Mouse (Mus musculus): Measurements from ENCODE around the gene Pgm5. TPM values are rescaled to one million over a fixed set of nuclear protein-coding genes. Genes with fewer than 3 reads are reported as not detected.

The Pgm5 gene
- total RNA-seq, 2 experiments from 2014 or later = 93.2 to 109 TPM

DNA sequence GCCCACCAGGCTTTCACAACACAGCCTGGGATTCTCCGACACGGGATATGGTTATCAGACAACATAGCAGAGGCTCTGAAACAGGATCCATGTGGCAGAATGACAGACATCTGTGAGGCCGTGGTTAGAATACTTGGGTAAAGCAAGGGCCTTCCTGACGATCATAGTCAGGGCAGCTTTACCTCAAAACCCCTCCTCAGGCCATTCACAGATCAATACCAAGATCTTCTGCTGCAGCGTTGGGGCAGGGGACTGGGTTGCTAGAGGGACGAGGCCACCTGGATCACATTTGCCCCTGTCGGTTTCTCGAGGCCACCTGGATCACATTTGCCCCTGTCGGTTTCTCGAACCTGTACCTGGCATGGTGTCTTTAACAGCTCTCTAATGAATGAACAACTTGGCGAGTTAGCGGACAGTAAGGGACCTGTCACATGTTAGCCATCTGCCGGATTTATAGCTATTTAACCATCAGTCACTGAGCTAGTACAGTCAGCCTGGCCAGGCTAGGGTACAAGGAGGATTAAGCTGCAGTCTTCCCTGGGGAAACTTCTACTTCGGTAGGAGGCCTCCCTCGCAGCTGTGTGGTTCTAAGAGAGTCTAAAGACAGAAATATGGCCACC, 76.5 kb downstream of the Pgm5 start:
- no peak for DNase-seq
- intact Hi-C loops (cut with DNase I) = no loop called here

DNA sequence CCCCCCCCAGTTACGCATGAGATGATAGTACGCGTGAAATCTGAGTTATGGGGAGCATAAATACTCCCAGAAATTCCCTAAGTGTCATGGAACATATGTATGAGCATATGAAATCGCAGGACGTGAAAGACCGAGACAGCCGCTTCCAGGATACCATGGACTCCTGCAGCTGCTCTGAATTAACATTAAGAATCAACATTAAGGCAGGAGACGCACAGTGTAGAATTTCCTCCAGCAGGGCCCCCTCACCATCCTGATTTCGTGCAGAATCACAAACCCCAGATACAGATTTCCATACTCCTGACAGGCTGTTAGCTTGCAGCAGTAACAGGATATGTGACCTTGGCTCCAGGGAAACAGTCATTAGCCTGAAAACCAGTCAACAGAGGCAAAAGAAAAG, 77.9 kb downstream of the Pgm5 start:
- intact Hi-C loops (cut with DNase I) = loop anchor here (1.0 kb wide), 1 partner anchor 16 kb away; no protein-coding TSS in a partner anchor
- DNase-seq = no peak

DNA sequence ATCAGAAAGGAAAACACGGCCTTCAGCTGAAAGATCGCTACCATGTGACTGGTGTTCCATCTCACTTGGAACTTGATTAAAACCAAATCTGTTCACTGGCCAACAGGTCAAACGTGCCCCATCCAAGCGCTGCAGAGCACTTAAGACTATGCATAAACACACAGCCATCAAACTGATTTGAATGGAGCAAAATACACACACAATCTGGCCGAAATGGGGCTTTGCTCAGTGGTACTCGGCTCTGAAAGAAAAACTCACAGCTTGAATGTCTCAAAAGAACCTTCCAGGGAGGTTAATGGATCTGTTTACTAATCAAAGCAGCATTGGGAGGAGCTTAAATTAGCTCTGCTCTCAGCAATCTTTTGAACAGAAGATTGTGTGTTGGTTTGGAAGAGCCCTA, 81.7 kb downstream of the Pgm5 start:
- intact Hi-C loops (cut with DNase I) = no loop called here
- no peak for DNase-seq

DNA sequence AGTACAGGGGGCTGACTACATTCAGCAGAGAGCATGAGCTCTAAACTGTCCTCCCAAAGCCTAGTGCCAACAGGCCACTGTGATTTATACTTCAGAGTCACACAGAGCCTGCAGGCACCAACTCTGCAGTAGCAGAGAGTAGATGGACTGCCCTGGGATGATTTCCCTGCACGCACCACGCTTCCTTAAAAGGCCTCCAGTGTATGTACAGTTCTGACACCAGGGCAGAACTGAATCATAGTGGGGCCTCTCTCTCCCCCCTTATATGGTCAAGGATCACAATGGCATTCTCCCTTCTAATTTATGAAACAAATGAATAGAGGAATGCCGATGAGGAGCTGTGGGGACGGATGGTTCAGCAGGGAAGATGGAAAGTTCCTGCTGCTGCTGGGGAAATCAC, 91.3 kb downstream of the Pgm5 start:
- no peak for DNase-seq
- intact Hi-C loops (cut with DNase I) = no loop called here

DNA sequence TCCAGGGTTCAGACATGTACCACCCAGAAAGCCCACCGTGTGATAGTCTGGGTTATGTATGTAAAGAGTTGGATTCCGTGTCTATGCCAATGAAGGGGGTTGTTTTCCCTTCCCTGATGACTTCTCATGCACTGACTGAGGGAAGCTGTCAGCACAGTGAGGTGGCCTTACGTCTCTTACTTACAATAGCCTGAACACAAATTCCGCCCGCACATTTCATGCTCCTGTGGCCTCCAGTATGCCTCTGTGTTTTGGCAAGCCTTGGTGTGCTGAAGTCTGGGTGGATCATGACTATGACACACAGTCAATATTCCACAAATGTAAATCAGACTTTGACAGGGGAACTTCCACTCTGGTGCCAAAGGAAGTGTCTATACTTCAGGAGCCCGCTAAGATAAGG, 94.3 kb downstream of the Pgm5 start:
- intact Hi-C loops (cut with DNase I) = loop anchor here (1.0 kb wide), 1 partner anchor 16 kb away; no protein-coding TSS in a partner anchor
- no peak for DNase-seq

DNA sequence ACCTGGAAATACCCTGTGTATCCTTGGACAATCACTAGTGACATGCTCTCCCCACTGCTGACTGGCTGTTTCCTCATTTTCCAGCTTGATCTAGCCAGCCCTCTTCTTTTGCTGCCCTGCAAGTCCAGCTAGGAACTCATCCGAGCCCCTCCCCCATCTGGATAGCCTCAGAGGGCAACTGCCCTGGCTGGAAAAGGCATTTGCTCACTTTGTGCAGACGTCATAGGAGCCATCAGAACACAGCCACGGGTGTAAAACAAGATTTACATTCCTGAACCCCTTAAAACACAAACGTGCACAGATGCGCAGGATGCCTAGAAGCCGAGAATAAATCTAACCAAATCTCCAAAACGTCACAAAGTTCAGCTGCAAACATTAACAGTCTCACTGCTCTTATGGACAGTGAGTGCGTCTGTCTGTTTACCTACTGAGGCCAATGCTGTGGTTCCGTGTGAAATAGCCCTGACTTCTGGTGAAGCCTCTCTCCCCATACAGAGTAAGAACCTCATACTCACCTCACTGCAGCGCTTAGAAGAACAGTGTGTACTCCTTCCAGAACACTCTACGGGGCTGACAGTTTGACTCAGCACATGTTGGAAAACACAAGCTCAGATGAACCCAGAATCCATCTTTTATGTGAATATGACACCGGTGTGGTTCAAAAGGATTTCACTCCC, 99.0 kb downstream of the Pgm5 start:
- intact Hi-C loops (cut with DNase I) = no loop called here
- no peak for DNase-seq

DNA sequence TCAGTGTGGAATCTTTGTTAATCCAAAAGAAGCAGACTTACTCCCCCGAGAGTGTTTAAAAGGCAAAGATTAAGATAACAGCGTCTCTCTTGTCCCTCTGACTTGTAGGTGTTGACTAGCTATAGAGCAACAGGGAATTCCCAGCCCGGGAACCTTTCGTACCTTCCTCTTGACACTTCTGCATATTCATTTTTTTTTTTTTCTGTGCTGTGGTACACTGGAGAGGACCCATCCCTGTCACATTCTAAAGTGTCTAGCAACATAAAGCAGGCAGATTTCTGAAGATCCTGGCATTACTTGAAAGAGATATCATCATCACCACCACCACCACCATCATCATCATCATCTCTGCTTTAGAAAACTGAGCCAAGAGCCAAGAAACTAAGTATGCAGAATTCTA, 105.0 kb downstream of the Pgm5 start:
- DNase-seq = no peak
- intact Hi-C loops (cut with DNase I) = no loop called here

DNA sequence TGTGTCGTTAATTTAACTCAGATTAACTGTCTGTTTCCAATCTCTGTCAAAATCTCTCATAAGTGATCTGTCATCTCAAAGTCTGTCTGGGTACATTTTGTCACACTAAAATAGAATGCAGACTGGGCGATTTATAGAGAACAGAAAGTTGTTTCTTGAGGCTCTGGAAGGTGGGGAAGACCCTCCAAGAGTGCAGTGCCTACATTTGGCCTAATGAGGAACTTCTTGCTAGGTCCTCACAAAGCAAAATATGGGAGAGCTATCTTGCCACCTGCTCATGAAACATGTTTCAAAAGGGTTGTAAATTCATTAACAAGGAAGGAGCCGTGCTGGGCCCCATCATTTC, 107.2 kb downstream of the Pgm5 start:
- intact Hi-C loops (cut with DNase I) = no loop called here
- no peak for DNase-seq

DNA sequence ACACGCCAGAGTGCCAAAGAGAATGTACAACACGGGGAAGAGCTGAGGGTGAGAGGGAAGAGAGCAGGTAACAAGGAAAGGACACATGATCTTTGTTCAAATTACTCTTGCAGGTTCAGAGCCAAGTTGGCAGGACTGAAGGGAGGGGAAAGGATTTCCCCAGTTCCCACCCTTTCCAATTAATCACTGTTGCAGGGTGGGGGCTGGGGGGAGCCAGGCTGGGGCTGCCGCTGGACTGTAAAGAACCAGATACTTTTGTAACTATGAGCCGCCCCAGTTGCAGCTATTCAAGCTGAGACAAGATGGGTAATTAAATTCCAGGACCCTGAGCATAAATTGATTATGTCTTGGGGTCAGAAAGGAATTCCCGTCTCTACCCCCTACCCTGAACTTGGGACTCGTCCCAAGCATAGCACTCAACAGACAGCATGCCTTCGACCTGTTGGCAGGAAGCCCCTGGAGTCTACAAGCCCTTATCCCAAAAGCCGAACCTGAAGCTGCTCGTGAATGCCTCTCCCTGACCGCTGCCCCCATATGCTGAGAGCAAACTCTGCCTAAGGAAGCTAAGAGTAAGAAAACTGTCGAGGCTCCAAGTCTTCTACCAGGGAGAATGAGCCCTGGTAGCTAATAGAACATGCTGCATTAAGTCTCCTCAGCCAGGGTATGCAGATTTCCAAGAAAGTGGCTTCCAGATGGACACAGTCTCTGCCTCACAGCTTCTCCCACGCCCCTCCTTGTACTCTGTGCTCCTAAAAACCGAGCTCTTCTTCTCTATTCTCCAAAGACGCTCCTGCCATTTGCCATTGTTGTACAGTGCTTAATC, 107.8 kb downstream of the Pgm5 start:
- intact Hi-C loops (cut with DNase I) = no loop called here
- DNase-seq = peak; percentile 8 to 19

DNA sequence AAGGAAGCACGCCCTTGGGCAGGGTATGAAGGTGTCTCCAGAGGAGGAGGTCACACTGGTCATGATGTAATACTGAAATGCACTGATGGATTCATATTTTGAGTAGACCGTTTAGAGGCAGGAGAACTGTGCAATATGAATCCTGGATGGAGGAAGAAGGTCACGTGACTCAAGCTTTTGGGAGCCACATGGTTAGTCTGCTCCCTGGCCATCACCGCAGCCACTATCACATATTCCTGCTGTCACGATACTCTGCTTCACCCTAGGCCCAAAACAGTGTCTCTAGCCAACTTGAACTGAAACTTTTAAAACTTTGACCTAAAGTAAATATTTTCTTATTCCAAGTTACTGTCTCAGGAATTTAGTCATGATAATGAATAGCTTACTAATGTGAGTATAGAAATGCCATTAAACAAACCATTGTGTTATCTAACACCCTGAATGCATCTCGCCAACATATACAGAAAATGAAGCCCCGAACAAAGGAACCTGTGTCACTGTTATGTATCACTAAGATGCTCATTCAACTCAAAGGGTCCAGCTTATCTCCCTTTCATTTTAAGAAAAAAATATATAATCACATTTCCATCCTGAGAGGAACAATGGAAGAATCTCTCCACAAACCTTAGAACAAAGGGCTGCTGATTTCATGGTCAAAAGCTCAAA, 108.6 kb downstream of the Pgm5 start:
- intact Hi-C loops (cut with DNase I) = no loop called here
- no peak for DNase-seq

DNA sequence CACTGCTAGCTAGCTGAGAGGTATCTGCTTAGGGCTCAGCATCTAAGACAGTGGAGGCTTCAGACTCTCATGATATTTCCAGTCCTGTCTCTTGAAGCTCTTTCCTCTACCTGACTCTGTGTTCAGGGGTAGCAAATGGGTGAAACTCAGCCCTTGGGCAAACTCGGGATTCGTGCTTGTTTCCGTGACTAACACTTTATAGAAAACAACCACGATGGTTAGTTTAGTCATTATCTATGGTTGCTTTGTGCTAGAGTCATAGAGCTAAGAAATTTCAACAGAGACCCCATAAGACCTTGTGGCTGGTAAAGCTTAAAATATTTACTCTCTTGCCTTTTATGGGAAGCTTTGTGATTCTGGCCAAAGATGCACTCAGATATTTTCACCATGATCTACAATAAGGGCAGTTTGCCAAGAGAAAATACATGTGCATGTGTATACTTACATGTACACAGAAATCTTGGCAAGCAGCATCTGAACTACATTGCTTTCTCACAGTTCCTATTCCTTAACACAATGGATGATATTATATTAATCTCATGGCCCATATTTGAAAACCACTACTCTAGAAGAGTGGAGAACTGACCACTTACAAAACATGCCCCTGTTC, 115.3 kb downstream of the Pgm5 start:
- DNase-seq = no peak
- intact Hi-C loops (cut with DNase I) = no loop called here

DNA sequence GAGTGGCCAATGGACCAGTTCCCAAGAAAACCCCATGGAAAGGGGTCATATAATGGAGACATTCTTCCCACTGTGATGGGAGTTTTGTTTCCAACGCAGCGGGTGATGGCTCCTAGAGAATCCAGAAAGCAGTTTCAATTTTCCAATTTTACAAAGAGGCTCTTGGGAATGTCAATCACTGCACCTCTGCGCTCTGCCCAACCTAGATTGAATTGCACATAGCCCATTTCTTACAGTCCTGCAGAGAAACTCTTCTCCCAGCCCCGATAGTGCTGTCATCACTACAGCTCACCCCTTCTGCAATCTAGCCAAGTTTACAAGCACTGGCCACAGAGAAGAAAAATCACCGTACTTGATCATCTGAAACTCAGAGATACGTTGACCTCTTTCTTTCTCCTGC, 119.0 kb downstream of the Pgm5 start:
- intact Hi-C loops (cut with DNase I) = no loop called here
- DNase-seq = no peak

DNA sequence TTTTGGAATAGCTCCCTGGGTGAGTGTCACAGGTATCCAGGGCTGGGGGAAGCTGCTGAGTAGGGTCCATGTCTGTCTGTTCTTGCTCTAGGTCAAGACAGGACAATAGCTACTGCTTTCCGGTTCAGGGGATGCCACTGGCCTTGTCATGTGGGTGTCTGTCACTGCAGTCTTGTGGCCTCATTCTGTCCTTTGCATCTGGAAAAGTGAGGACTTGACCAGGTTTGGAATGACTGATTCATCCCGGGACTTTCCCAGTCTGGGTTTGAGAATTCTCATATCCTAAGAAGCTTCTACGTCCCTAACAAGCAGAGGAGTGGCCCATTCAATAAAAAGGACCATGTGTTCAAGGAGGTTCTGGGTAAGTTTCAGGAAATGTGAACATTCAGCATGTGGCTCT, 122.9 kb downstream of the Pgm5 start:
- intact Hi-C loops (cut with DNase I) = no loop called here
- no peak for DNase-seq

DNA sequence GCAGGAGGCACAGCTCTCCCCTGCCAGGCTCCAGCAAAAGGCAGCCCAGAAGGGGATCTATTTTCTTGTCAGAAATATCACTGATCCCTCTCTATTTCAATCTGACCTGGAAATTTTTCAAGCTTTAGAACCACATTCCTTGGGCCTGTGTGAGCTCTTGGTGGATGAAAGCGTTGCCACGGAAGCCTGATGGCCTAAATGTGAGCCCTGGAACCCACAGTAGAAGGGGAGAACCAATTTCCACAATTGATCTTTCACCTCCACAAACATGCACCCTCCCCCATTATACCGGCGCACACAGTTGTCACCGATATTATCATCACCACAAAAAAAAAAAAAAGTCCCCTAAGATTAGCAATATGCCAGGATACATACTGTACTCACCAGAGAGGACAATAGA, 123.6 kb downstream of the Pgm5 start:
- DNase-seq = no peak

DNA sequence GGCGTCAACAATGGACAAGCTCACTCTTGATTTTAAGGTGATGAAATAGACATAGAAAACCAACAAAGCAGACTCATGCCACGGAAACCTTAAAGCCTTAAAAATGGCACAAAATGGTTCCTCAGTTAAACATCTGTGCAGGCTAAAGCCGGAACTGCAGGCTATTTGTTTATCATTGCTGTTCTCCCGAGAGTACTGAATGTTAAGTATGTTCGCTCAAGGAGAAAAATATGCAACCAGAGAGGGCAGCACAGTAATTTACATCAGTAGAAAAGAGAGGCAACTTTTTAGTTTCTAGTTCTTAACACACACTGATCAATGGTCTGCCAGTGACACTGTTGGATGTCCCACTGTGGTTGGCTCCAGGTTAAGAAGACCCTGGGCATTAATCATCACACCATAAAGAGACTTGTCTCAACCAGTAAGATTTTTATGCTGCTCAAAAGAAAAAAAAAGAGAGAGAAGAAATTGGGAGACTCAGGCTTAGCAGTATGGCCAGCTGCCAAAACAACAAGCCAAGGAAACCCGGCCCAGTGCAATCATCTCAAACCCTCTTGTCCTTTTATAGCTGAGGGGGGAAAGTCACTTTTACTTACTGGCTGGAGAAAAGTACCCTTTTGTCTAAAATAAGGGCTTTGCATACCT, 126.0 kb downstream of the Pgm5 start:
- peak; percentile 20 to 25 for DNase-seq
- intact Hi-C loops (cut with DNase I) = no loop called here

More for the DNA sequence above, 123.6 kb downstream of the Pgm5 start:
- intact Hi-C loops (cut with DNase I) = no loop called here

DNA sequence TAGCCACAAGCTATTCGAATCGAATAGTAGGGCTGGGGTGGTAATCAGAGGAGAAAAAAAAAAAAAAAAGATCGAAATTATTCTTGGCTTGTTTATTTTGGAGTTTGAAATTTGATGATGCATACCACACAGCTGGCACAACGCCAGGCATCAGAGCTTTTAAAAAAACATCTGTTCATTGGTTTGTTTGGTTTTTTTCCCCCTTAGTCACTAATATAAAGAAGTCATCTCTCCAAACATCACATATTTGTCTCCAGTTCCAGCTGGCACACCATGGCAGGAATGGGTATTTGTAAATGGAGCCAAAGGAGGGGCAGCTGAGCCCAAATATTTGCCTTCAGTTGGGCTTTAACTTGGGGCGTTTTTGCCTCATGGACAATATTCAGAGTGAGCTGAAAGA, 131.0 kb downstream of the Pgm5 start:
- no peak for DNase-seq
- intact Hi-C loops (cut with DNase I) = no loop called here

DNA sequence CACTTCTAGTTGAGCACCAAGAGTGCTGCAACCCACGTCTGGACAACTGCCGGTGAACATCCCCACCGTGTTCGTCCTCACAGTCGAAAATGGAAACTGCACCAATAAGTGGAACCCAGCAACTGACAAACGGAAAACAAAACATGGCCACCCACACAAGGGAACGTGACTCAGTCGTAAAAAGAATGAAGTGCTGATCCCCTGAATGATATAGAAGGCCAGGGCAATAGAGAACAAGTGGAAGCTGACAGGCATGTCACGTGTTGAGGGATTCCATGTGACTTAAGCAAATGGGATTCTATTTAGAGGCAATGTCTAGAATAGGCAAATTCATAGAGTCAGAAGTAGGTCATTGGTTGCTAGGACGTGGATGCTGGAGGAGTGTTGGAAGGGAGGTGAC, 137.3 kb downstream of the Pgm5 start:
- DNase-seq = no peak
- intact Hi-C loops (cut with DNase I) = no loop called here

DNA sequence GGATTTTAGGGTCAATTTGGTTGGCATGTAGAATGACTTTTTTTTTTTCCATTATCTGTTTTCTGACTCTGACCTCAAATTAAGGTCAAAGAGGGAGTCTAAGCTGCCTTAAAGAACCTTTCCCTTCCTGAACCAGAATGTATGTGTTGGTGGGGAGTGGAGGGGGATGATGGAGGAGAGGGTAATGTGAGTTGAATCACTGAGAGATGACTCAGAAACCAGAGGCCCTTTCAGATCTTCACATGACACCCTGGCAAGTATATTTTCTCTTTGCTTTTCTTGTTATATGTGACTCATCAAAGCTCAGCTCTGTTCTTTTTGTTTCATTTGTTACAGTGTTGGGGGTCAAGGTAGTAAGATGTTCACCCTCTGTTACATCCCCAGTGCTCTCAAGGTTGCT, 141.2 kb downstream of the Pgm5 start:
- no peak for DNase-seq
- intact Hi-C loops (cut with DNase I) = no loop called here

DNA sequence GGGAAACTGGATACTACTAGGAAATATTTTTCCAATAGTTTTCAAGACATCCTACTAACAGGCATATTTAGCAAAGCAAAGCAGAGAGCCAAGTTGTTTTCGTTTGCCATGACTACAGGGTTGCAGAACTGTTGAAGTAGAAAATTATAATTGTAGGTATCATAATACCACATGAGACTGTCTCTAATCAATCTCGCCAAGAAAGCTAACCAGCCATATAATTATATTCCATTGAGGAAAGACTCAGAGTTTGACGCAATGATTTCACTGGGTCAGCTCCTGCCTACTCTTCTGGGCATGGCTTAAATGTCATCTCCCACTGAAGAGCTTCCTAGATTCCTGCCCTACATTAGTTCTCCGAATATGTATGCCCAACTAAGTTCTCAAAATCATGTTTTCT, 142.2 kb downstream of the Pgm5 start:
- DNase-seq = no peak

DNA sequence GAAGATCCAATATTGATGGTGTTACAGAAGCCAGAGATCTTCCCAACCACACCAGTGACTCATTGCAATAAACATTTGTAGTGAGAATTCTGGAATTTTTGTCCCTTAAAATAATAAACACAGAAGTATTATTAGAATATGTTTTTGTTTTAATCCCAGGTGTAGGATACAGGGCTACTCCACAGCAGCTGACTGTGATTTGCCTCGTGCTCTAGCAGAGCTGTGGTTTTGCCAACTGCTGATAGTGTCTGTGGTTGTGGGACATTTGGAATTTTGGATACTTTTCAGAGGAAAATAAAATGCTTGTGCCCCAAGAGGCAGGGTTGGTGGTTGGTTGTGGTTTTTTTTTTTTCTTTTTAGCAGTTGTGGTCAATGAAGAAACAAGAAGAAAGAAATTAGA, 143.6 kb downstream of the Pgm5 start:
- intact Hi-C loops (cut with DNase I) = no loop called here
- DNase-seq = no peak

More for the DNA sequence above, 142.2 kb downstream of the Pgm5 start:
- intact Hi-C loops (cut with DNase I) = no loop called here
